Mouse (Mus musculus) large intestine, adult 2 months (tissue): ENCODE measurements at regions not wholly inside any gene's neighbourhood (a gene's known extent, or its start where the extent isn't known, plus 50 kb on each side); places are given as distances from the start of the nearest gene placed in this dataset.

Experiments used
- DNase-seq: peaks from one replicate; pipeline ENCODE4 v3.0.0-alpha.2; 2012; ENCODE audit warnings: low read depth, low spot score
- WGBS: fragments of 180-500 bp; shearing (Covaris S2); methylation state at CpG from one replicate; pipeline ENCODE4 v1.1.7; 2018; 5-methylcytosine and 5-hydroxymethylcytosine counted together

DNA sequence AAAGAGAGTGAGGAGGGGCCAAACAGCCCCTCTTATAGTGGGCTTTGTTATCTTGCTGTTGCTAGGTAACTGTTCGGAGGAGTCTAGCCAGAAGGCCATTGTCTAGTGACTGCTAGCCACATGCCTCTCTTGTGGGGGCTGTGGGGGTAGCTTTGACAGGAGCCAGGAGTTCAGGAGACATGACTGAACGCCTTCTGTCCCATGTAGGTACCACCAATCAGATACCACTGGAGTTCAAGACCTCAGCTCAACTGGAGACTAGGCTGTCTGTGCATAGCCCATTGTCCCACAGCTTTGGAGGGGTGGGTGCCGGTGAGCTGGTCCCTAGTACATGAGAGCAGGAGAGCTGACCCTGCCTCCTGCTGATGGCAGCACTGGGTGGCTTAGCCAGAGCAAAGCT is 82.4 kb upstream of the Unc93a2 start:
- WGBS = 81% methylated on average over 3 of the region's 3 CpGs
- no peak for DNase-seq

DNA sequence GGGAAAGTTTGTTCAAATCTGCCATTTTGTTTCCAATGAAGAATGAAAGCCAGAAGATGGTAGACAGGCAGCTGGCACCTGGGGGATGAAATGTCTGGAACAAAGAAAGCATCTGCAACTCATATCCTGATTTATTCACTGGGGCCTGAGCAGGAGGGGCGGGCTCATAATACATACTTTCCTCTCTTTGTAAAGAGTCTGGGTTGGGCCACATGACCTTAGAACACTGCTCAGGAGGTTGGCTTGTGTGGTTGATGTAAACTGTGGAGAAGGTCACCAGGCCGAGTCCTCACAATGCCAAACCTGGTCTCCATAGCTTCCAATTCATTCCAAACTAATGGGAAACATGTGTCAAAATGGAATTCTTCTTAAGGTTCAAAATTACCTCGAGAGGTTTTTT is 79.6 kb upstream of the Unc93a2 start:
- WGBS = 64% methylated on average over 3 of the region's 3 CpGs

DNA sequence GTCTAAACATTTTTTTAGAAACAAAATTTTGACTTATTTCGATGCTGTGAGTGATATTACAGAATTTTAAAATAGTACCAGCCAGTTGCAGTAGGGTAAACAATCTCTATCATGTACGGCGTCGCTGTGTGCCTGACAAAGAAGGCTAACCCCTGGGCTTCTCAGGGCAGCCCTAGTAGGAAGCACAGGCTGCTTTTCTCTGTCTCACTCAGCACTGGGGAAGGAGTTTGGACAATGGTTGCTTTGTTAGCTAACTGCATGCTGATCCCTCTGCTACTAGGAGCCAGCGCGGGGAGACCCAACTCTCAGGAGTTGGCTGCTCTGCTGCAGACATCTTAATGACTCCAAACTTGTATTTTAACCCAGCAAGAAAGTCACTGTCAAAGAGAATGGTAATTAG is 75.9 kb upstream of the Unc93a2 start:
- DNase-seq = no peak
- WGBS = 55% methylated on average over 6 of the region's 6 CpGs

More for the DNA sequence above, 79.6 kb upstream of the Unc93a2 start:
- no peak for DNase-seq

DNA sequence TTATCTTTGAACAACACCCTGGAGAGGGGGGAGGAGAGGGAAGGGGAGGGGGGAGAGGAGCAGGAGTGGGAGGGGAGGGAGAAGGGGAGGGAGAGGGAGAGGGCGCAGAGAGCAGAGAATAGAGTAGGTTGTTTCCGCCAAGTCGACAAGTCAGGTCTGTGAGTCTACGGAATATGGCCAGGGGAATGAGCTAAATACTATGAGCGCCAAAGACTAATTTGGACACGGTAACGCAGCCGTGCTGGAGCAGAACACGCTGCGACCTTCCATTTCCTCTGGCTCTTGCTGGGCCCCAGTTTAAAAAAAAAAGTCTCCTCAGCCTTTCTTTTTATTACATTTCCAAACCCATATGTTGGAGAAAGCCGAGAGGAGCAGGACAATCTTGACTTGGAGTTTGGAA is 71.7 kb upstream of the Unc93a2 start:
- 78% methylated on average over 11 of the region's 11 CpGs for WGBS
- no peak for DNase-seq

DNA sequence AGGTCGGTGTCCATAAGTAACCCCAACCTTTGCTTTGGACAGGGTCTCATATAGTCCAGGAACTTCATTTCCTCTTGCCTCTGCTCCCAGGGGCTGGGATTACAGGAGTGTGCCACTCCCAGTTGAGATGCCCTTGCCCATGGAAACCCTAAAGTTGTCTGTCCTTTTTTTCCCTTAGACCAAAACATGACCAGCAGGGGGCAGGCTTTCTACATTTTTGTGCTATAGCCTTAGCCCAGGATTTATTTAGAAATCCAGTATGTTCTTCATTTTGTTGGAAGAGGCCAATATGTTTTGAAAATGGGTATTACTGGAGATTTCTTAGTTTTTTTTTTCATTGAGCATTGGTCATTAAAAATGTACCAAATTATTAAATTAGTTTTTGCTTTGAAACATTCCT is 58.6 kb upstream of the Unc93a2 start:
- peak; percentile 24 for DNase-seq
- 56% methylated on average over 1 of the region's 1 CpGs for WGBS

DNA sequence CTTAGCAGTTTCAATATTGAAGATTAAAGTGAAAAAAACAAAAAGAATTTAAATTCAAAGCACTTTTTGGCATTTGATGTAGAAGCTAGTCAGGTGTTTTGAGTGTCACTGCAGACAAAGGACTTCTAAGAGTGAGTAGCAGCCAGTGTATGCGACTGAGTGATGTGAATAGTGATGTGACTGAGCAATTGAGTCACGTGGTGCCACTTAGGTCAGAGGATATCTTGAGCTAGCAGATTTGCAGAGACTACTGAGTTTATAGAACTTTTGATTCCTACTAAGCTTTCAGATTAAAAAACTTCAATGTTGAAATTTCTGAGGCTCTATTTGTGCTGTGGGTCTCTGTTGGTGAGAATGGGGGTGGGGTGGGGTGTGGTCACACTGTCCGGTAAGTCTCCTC is 49.8 kb upstream of the Unc93a2 start:
- WGBS = 63% methylated on average over 3 of the region's 3 CpGs
- no peak for DNase-seq
